Mouse (Mus musculus): ENCODE measurements at regions not wholly inside any gene's neighbourhood (a gene's known extent, or its start where the extent isn't known, plus 50 kb on each side); places are given as distances from the start of the nearest gene placed in this dataset.

DNA sequence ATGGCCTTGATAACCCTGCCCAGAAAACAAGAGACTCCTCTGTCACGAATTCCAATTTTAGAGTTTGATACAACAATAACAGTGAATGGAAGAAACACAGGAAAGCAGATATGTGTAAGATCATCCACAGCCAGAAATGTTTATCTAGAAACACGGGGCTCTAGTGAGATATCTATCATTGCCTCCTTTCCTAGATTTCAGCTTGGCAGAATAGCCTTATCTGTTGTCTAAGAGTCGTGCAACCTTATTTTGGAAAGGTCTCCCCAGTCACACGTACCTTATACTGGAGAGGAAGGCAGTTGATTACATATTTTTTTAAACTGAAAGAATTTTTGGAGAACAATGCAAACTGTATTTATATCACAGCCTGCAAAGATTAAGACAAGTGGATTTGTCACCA lies 61.6 kb downstream of the Gm10295 start:
- TF ChIP-seq CTCF (IDR thresholded peaks at IDR 0.05) (no peak), EP300 (IDR thresholded peaks at IDR 0.05) (no peak)
- ATAC-seq (no peak), DNase-seq (ENCODE audit: low spot score) (no peak)
- H3K27ac ChIP-seq (ENCODE audit: low read length), result no peak overlapping the region
- H3K4me1 ChIP-seq (ENCODE audit: insufficient read depth, low read depth, low read length), result no peaks in the 10 kb centered on the region
- H3K36me3 ChIP-seq (ENCODE audit: insufficient read depth, low read length), result no peaks in the 10 kb centered on the region
- H3K4me3 ChIP-seq (ENCODE audit: low read depth, low read length), result no peak overlapping the region
- H3K9ac ChIP-seq (replicated peaks; ENCODE audit: low read depth), result no peak overlapping the region
- no peaks in the 10 kb centered on the region for H3K9me3 ChIP-seq (ENCODE audit: low read length)
- WGBS, result 34% methylated on average over 4 of the region's 4 CpGs
- no peak overlapping the region for H3K4me2 ChIP-seq (replicated peaks; ENCODE audit: low read depth, low read length)
- H3K27me3 ChIP-seq (replicated peaks; ENCODE audit: insufficient read depth, low read length), result no peaks in the 10 kb centered on the region

DNA sequence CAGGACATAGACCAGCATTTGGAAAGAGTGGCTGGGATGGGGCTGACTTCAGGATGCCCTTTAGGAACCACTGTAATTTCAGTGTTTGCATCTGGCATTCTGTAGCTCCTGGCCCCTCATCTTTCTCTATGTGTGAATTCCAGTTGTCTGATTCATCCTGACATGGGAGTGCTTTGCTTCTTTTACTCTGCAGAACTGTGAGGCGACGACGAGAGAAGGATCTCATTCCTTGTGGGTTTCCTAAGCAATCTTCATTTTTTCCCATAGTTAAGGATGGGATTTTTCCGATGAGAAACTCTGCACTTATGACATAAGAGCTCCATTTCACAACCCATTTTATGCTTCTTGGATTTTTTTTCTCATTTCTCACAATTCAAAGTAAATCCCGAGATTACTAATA lies 62.0 kb downstream of the Gm10295 start:
- H3K9me3 ChIP-seq (ENCODE audit: low read length), result no peaks in the 10 kb centered on the region
- no peak overlapping the region for H3K27ac ChIP-seq (ENCODE audit: low read length)
- H3K4me1 ChIP-seq (ENCODE audit: insufficient read depth, low read depth, low read length), result no peaks in the 10 kb centered on the region
- H3K9ac ChIP-seq (replicated peaks; ENCODE audit: low read depth), result no peak overlapping the region
- no peak for TF ChIP-seq CTCF (IDR thresholded peaks at IDR 0.05)
- peak; percentile 39; the same call in 1 of the 2 replicates for TF ChIP-seq EP300 (IDR thresholded peaks at IDR 0.05)
- no peak overlapping the region for H3K4me2 ChIP-seq (replicated peaks; ENCODE audit: low read depth, low read length)
- no peak overlapping the region for H3K4me3 ChIP-seq (ENCODE audit: low read depth, low read length)
- WGBS, result 49% methylated on average over 5 of the region's 5 CpGs
- DNase-seq (ENCODE audit: low spot score), result peak; percentile 70
- ATAC-seq, result peak; percentile 43
- H3K27me3 ChIP-seq (replicated peaks; ENCODE audit: insufficient read depth, low read length), result no peaks in the 10 kb centered on the region
- no peaks in the 10 kb centered on the region for H3K36me3 ChIP-seq (ENCODE audit: insufficient read depth, low read length)

DNA sequence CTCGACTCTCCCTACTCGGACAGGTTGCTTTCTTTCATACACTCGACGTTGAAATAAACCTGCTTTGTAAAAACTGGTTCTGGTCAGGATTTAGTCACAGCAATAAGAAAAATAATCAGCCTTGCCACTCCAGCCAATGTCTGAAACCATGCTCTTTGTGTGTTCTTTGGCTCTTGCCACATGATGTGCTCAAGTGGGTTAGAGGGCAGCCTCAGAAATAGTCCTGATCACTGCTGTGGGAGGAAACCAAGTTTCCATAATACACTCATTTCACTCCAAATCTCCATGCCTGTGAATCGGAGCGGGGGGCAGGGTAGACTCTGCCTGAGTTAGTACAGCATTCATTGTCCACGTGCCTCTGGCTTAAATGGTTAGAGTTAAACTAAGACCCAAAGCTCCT lies 63.8 kb downstream of the Gm10295 start:
- no peaks in the 10 kb centered on the region for H3K27me3 ChIP-seq (replicated peaks; ENCODE audit: insufficient read depth, low read length)
- no peak for ATAC-seq
- H3K9ac ChIP-seq (replicated peaks; ENCODE audit: low read depth), result no peak overlapping the region
- H3K4me1 ChIP-seq (ENCODE audit: insufficient read depth, low read depth, low read length), result no peaks in the 10 kb centered on the region
- H3K27ac ChIP-seq (ENCODE audit: low read length), result no peak overlapping the region
- H3K36me3 ChIP-seq (ENCODE audit: insufficient read depth, low read length), result no peaks in the 10 kb centered on the region
- H3K4me3 ChIP-seq (ENCODE audit: low read depth, low read length), result no peak overlapping the region
- H3K9me3 ChIP-seq (ENCODE audit: low read length), result no peaks in the 10 kb centered on the region
- TF ChIP-seq CTCF (IDR thresholded peaks at IDR 0.05), result no peak
- TF ChIP-seq EP300 (IDR thresholded peaks at IDR 0.05), result no peak
- DNase-seq (ENCODE audit: low spot score), result no peak
- H3K4me2 ChIP-seq (replicated peaks; ENCODE audit: low read depth, low read length), result no peak overlapping the region
- WGBS, result 87% methylated on average over 7 of the region's 7 CpGs

DNA sequence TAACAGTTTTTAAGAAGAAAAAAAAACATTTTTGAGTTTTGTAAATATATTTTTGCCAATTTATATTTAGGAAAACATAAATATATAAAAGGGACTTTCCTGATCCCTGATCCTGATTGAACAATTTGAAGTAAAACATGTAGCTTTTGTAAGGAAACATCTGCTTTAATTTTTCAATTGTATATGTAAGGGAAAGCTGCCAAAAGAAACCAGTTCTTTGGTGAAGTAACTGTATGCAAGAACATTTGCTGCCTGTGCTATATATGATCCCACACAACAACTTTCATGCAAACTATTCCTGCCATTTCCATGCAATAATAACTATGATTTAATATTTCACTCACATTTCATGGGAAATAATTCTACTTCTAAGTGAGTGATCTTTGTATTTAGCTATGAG lies 67.0 kb downstream of the Gm10295 start:
- no peaks in the 10 kb centered on the region for H3K27me3 ChIP-seq (replicated peaks; ENCODE audit: insufficient read depth, low read length)
- H3K9ac ChIP-seq (replicated peaks; ENCODE audit: low read depth), result no peak overlapping the region
- H3K27ac ChIP-seq (ENCODE audit: low read length), result no peak overlapping the region
- H3K4me1 ChIP-seq (ENCODE audit: insufficient read depth, low read depth, low read length), result no peaks in the 10 kb centered on the region
- no peak overlapping the region for H3K4me3 ChIP-seq (ENCODE audit: low read depth, low read length)
- H3K36me3 ChIP-seq (ENCODE audit: insufficient read depth, low read length), result no peaks in the 10 kb centered on the region
- no peaks in the 10 kb centered on the region for H3K9me3 ChIP-seq (ENCODE audit: low read length)
- no peak overlapping the region for H3K4me2 ChIP-seq (replicated peaks; ENCODE audit: low read depth, low read length)
- TF ChIP-seq EP300 (IDR thresholded peaks at IDR 0.05) (no peak), CTCF (IDR thresholded peaks at IDR 0.05) (no peak)
- DNase-seq (ENCODE audit: low spot score) (no peak), ATAC-seq (no peak)

DNA sequence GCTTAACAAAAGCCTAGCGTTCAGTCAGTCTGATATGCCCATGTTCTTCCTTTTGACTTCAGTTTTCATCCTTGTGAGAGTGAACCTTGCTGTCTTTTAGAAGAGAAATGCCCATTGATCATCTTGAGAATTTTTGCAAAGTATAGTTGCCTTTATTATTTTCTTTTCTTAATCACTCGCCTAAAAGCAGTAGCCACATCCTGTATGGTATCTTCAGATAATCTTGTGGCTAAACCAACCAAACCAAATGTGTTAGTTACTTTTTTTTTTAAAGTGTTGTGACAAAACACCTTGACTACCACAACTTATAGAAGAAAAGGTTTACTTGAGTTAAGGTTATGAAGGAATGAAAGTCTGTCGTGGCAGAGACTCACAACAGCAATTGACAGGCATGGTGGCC lies 67.9 kb downstream of the Gm10295 start:
- H3K9ac ChIP-seq (replicated peaks; ENCODE audit: low read depth), result no peak overlapping the region
- no peaks in the 10 kb centered on the region for H3K36me3 ChIP-seq (ENCODE audit: insufficient read depth, low read length)
- no peaks in the 10 kb centered on the region for H3K27me3 ChIP-seq (replicated peaks; ENCODE audit: insufficient read depth, low read length)
- WGBS, result 90% methylated on average over 3 of the region's 3 CpGs
- H3K4me2 ChIP-seq (replicated peaks; ENCODE audit: low read depth, low read length), result no peak overlapping the region
- no peaks in the 10 kb centered on the region for H3K9me3 ChIP-seq (ENCODE audit: low read length)
- TF ChIP-seq EP300 (IDR thresholded peaks at IDR 0.05) (no peak), CTCF (IDR thresholded peaks at IDR 0.05) (no peak)
- H3K4me1 ChIP-seq (ENCODE audit: insufficient read depth, low read depth, low read length), result no peaks in the 10 kb centered on the region
- DNase-seq (ENCODE audit: low spot score), result no peak
- no peak for ATAC-seq
- H3K4me3 ChIP-seq (ENCODE audit: low read depth, low read length), result no peak overlapping the region
- no peak overlapping the region for H3K27ac ChIP-seq (ENCODE audit: low read length)

DNA sequence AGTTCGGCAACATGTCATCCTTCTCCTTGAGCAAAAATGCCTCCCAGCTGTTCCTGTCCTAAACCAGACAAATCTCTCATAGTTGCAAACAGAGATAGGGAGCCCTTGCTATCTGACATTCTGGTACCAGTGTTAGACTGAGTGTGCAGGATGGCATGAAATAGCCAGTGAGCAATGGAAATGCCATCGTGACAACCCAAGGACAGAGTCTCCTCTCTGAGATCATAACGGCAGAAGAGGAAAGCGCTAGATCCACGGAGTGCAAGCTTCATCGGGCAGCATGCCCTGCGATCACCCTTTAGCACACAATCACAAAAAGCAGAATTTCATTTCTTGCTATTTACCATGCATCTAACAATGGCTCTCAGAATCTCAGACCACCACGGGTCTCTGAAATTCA lies 85.2 kb downstream of the Gm10295 start:
- H3K36me3 ChIP-seq (ENCODE audit: insufficient read depth, low read length), result no peaks in the 10 kb centered on the region
- H3K9me3 ChIP-seq (ENCODE audit: low read length), result no peaks in the 10 kb centered on the region
- no peak overlapping the region for H3K27ac ChIP-seq (ENCODE audit: low read length)
- ATAC-seq, result no peak
- H3K9ac ChIP-seq (replicated peaks; ENCODE audit: low read depth), result no peak overlapping the region
- no peaks in the 10 kb centered on the region for H3K27me3 ChIP-seq (replicated peaks; ENCODE audit: insufficient read depth, low read length)
- no peak overlapping the region for H3K4me3 ChIP-seq (ENCODE audit: low read depth, low read length)
- H3K4me1 ChIP-seq (ENCODE audit: insufficient read depth, low read depth, low read length), result no peaks in the 10 kb centered on the region
- no peak overlapping the region for H3K4me2 ChIP-seq (replicated peaks; ENCODE audit: low read depth, low read length)
- DNase-seq (ENCODE audit: low spot score), result no peak
- TF ChIP-seq CTCF (IDR thresholded peaks at IDR 0.05), result no peak
- TF ChIP-seq EP300 (IDR thresholded peaks at IDR 0.05), result no peak
- 75% methylated on average over 8 of the region's 8 CpGs for WGBS

DNA sequence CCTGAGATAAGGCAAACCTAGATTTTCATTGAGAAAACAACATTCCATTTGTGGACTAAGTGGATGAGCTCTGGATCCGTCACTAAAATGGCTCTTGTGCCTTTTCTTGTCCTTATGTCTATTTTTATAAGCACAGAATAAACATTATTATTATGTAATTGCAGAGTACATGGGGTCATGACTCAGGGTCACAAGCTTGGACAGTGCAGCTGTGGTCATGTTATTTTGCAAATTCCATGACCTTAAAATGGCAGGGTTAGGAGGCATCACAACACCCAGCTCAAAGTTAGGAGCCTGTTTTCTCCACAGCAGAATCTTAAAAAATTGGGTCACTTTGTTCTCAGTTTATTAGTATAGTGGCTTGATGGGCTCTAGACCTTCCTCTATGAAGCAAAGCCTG lies 87.2 kb downstream of the Gm10295 start:
- Histone ChIP-seq H3K27ac (ENCODE audit: low read length) (peak overlapping the region; percentile 48; the same call in 1 of the 2 replicates), H3K9me3 (ENCODE audit: low read length) (no peaks in the 10 kb centered on the region), H3K4me2 (replicated peaks; ENCODE audit: low read depth, low read length) (no peak overlapping the region), H3K4me1 (ENCODE audit: insufficient read depth, low read depth, low read length) (no peaks in the 10 kb centered on the region), H3K36me3 (ENCODE audit: insufficient read depth, low read length) (no peaks in the 10 kb centered on the region), H3K9ac (replicated peaks; ENCODE audit: low read depth) (no peak overlapping the region), H3K27me3 (replicated peaks; ENCODE audit: insufficient read depth, low read length) (no peaks in the 10 kb centered on the region), H3K4me3 (ENCODE audit: low read depth, low read length) (no peak overlapping the region)
- DNase-seq (ENCODE audit: low spot score) (peak; percentile 77), ATAC-seq (peak; percentile 92)
- 34% methylated on average over 1 of the region's 1 CpGs for WGBS
- TF ChIP-seq EP300 (IDR thresholded peaks at IDR 0.05) (peak; percentile 93), CTCF (IDR thresholded peaks at IDR 0.05) (no peak)
